Mouse (Mus musculus): ENCODE measurements around the gene Nuak1. TPM values are rescaled to one million over a fixed set of nuclear protein-coding genes. Genes with fewer than 3 reads are reported as not detected.

The Nuak1 gene
- total and polyA plus RNA-seq, 3 experiments, result 1.2 to 3.4 (median 1.6) TPM

DNA sequence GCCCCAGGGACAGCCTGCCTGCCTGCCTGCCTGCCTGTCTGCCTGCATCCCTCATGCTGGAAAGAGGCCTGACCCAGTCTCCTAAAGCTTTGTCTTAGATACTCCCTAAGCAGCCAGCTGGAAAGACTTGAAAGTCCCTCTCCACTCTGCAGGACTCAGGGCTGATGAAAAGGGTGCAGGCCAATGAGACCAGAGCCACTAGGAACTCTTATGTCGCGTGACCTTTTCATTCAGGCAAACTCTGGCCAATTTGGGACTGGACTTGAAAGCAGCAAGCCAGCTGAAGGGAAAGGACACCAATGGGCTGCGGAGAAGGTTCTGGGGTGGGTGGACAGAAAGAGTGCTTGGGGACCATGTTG, 47.7 kb downstream of the Nuak1 start:
- DNase-seq (ENCODE audit: extremely low read depth), result no peak
- no peak overlapping the region for H3K4me2 ChIP-seq (ENCODE audit: insufficient read depth, low read depth, poor library complexity, severe bottlenecking)
- peaks cover 0 to 56% of the 10 kb centered on the region in 2 experiments for H3K36me3 ChIP-seq (replicated peaks in 1 of 2; ENCODE audit: control insufficient read depth in 1 of 2, insufficient read depth in 1 of 2, low read length in 1 of 2)
- H3K4me3 ChIP-seq (replicated peaks in 1 of 3; ENCODE audit: low read depth in 2 of 3, low read length in 2 of 3, poor library complexity in 1 of 3), result no peak overlapping the region
- H3K27ac ChIP-seq (ENCODE audit: insufficient read depth, low read depth), result no peak overlapping the region
- no peak for TF ChIP-seq BHLHE40 (IDR thresholded peaks at IDR 0.05; ENCODE audit: low read depth, low read length)
- in situ Hi-C loops (cut with MboI; ENCODE audit: low pct_ligation_motif_present, low pct_unique_long_range_greater_than_20kb, low sequenced_read_pairs), result no loop called here
- no peaks in the 10 kb centered on the region for H3K9me3 ChIP-seq (replicated peaks; ENCODE audit: low read length)
- no peaks in the 10 kb centered on the region for H3K27me3 ChIP-seq (replicated peaks)
- peaks cover 0 to 58% of the 10 kb centered on the region in 2 experiments; a peak in 2 of 4 replicates for H3K4me1 ChIP-seq (ENCODE audit: control insufficient read depth in 1 of 2, insufficient read depth in 2 of 2)
- no peak overlapping the region for H3K9ac ChIP-seq (ENCODE audit: insufficient read depth, low read depth)
- H3K79me2 ChIP-seq (replicated peaks; ENCODE audit: control insufficient read depth, extremely low read depth, insufficient read depth, poor library complexity, severe bottlenecking), result no peaks in the 10 kb centered on the region
- dilution Hi-C loops (cut with MboI; ENCODE audit: extremely low pct_ligation_motif_present, extremely low pct_unique_long_range_greater_than_20kb, low sequenced_read_pairs), result no loop called here

DNA sequence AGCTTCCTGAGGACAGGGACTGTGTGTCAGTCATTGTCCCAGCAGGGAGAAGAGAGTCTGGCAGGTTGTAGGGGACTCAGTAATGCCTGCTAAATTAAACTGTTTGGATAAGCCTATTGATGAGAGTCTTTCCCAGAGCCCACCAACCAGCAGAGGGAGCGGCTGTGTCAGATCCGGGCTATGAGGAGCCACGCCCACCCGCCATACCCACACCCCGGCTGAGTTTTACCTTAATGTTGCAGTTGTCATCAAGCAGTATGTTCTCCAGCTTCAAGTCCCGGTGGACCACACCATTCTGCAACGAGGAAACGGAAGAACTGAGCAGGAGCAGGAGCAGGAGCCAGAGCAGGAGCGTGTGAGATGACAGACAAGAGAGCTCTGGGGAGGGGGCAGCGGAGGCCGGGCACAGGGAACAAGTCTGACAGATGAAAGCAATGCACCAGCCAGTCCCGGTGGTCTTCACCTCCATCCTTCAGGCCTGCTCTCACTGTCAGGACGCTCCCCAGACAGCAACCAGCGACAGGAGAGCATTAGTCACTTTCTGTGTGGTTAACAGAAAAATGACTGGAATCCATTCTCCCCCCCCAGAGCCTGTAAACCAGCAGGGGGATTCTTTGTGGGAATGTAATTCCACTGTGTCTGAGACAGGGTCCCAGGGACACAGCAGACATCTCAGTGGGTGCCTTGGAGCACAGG, 48.2 kb downstream of the Nuak1 start:
- no peak overlapping the region for H3K4me3 ChIP-seq (replicated peaks in 1 of 3; ENCODE audit: low read depth in 2 of 3, low read length in 2 of 3, poor library complexity in 1 of 3)
- H3K9ac ChIP-seq (ENCODE audit: insufficient read depth, low read depth), result no peak overlapping the region
- TF ChIP-seq IRF4 (IDR thresholded peaks at IDR 0.05; ENCODE audit: low read depth, low read length), result no peak
- TF ChIP-seq RCOR1 (conservative IDR thresholded peaks at IDR 0.05; ENCODE audit: low read depth, low read length), result no peak
- TF ChIP-seq RAD21 (IDR thresholded peaks at IDR 0.05; ENCODE audit: low read depth, low read length), result peak; percentile 16
- no peak for TF ChIP-seq MAFK (IDR thresholded peaks at IDR 0.05; ENCODE audit: insufficient replicate concordance, low read length)
- no peak for TF ChIP-seq PAX5 (IDR thresholded peaks at IDR 0.05; ENCODE audit: low read length)
- no peak for TF ChIP-seq MEF2A (IDR thresholded peaks at IDR 0.05; ENCODE audit: borderline replicate concordance, low read depth, low read length)
- TF ChIP-seq KAT2A (IDR thresholded peaks at IDR 0.05; ENCODE audit: insufficient replicate concordance, low read length), result no peak
- TF ChIP-seq GABPA (IDR thresholded peaks at IDR 0.05; ENCODE audit: insufficient replicate concordance, low read depth, low read length), result no peak
- no peak for TF ChIP-seq ETS1 (conservative IDR thresholded peaks at IDR 0.05; ENCODE audit: low read depth, low read length)
- TF ChIP-seq ZNF384 (IDR thresholded peaks at IDR 0.05; ENCODE audit: low read depth, low read length), result no peak
- TF ChIP-seq CTCF (conservative IDR thresholded peaks at IDR 0.05 in 1 of 2, IDR thresholded peaks at IDR 0.05 in 1 of 2; ENCODE audit: low read depth in 2 of 2, low read length in 2 of 2), result peak in 1 of 2 experiments; percentile 41; a peak in 2 of 4 replicates
- TF ChIP-seq MAZ (IDR thresholded peaks at IDR 0.05; ENCODE audit: low read depth, low read length), result no peak
- no peak for TF ChIP-seq ELF1 (IDR thresholded peaks at IDR 0.05; ENCODE audit: low read depth, low read length)
- no peak for TF ChIP-seq ZC3H11A (IDR thresholded peaks at IDR 0.05; ENCODE audit: low read depth, low read length)
- no peak for TF ChIP-seq JUN (IDR thresholded peaks at IDR 0.05; ENCODE audit: insufficient read depth, low read depth, low read length)
- TF ChIP-seq SMC3 (IDR thresholded peaks at IDR 0.05; ENCODE audit: low read depth, low read length), result peak; percentile 41
- no peak for TF ChIP-seq ZKSCAN1 (IDR thresholded peaks at IDR 0.05; ENCODE audit: borderline replicate concordance, low read depth, low read length)
- no peak for TF ChIP-seq BHLHE40 (IDR thresholded peaks at IDR 0.05; ENCODE audit: low read depth, low read length)
- TF ChIP-seq USF2 (conservative IDR thresholded peaks at IDR 0.05; ENCODE audit: low read depth, low read length), result no peak
- no peaks in the 10 kb centered on the region for H3K79me2 ChIP-seq (replicated peaks; ENCODE audit: control insufficient read depth, extremely low read depth, insufficient read depth, poor library complexity, severe bottlenecking)
- H3K4me1 ChIP-seq (ENCODE audit: control insufficient read depth in 1 of 2, insufficient read depth in 2 of 2), result peaks cover 0 to 58% of the 10 kb centered on the region in 2 experiments; a peak in 2 of 4 replicates
- H3K9me3 ChIP-seq (replicated peaks; ENCODE audit: low read length), result no peaks in the 10 kb centered on the region
- no peak overlapping the region for H3K27ac ChIP-seq (ENCODE audit: insufficient read depth, low read depth)
- H3K36me3 ChIP-seq (replicated peaks in 1 of 2; ENCODE audit: control insufficient read depth in 1 of 2, insufficient read depth in 1 of 2, low read length in 1 of 2), result peaks cover 0 to 56% of the 10 kb centered on the region in 2 experiments
- dilution Hi-C loops (cut with MboI; ENCODE audit: extremely low pct_ligation_motif_present, extremely low pct_unique_long_range_greater_than_20kb, low sequenced_read_pairs) (no loop called here), in situ Hi-C loops (cut with MboI; ENCODE audit: low pct_ligation_motif_present, low pct_unique_long_range_greater_than_20kb, low sequenced_read_pairs) (no loop called here)
- no peaks in the 10 kb centered on the region for H3K27me3 ChIP-seq (replicated peaks)
- H3K4me2 ChIP-seq (ENCODE audit: insufficient read depth, low read depth, poor library complexity, severe bottlenecking), result no peak overlapping the region
- DNase-seq (ENCODE audit: extremely low read depth), result no peak

Measured in CH12.LX (cell line).